Mouse (Mus musculus) embryonic facial prominence, embryonic 13.5 days (tissue): Measurements from ENCODE around the gene Olfr1140. TPM values are rescaled to one million over a fixed set of nuclear protein-coding genes. Genes with fewer than 3 reads are reported as not detected.

ENCODE experiments used
- ATAC-seq: fragments of 200-750 bp; cut with Nextera tagmentation; 2 replicates; pipeline ENCODE4 v1.8.0; 2017; ENCODE audit warnings: low read depth; ENCODE audit not compliant: insufficient number of reproducible peaks, insufficient read depth, low FRiP score, low TSS enrichment
- H3K27ac ChIP-seq: fragments of 300-500 bp; sonication (generic); 2 replicates; pipeline ENCODE4 v1.5.1; 2015; ENCODE audit warnings: moderate library complexity, mild to moderate bottlenecking, inconsistent platforms
- H3K27me3 ChIP-seq: fragments of 300-500 bp; sonication (generic); 2 replicates; pipeline ENCODE4 v1.6.1; 2015; ENCODE audit warnings: mild to moderate bottlenecking, inconsistent platforms
- H3K36me3 ChIP-seq: fragments of 300-500 bp; sonication (generic); 2 replicates; pipeline ENCODE4 v1.6.1; 2015; ENCODE audit warnings: mild to moderate bottlenecking, inconsistent platforms
- H3K4me1 ChIP-seq: fragments of 300-500 bp; sonication (generic); 2 replicates; pipeline ENCODE4 v1.6.1; 2015; ENCODE audit warnings: inconsistent platforms
- H3K4me2 ChIP-seq: fragments of 300-500 bp; sonication (generic); 2 replicates; pipeline ENCODE4 v1.6.1; 2015; ENCODE audit warnings: moderate library complexity, mild to moderate bottlenecking, inconsistent platforms
- H3K4me3 ChIP-seq: fragments of 300-500 bp; sonication (generic); 2 replicates; pipeline ENCODE4 v1.5.1; 2015; ENCODE audit warnings: mild to moderate bottlenecking, inconsistent platforms
- H3K9ac ChIP-seq: fragments of 300-500 bp; sonication (generic); 2 replicates; pipeline ENCODE4 v1.6.1; 2015; ENCODE audit warnings: mild to moderate bottlenecking, inconsistent platforms
- H3K9me3 ChIP-seq: fragments of 300-500 bp; sonication (generic); 2 replicates; pipeline ENCODE4 v1.6.1; 2016; ENCODE audit warnings: inconsistent platforms
- WGBS: fragments of 180-500 bp; shearing (Covaris S2); methylation state at CpG from one replicate; pipeline ENCODE4 v1.1.7; 2015; ENCODE audit warnings: mixed read lengths; 5-methylcytosine and 5-hydroxymethylcytosine counted together
- polyA plus RNA-seq: library from polyadenylated mRNA; unstranded; fragments of >200 nt; fragmentation: Nextera tagmentation; extraction: Ambion mirVana; gene quantifications from 2 replicates; pipeline ENCODE4 v1.2.1, GENCODE M21; 2015

Olfr1140 gene
- polyA plus RNA-seq = not detected in 2 replicates

- WGBS = 78% methylated on average over 3 of the region's 3 CpGs
- Histone ChIP-seq H3K9me3 (no peaks in the 10 kb centered on the region), H3K27ac (no peak within 1 kb of the TSS), H3K9ac (no peak within 1 kb of the TSS), H3K4me3 (no peak within 1 kb of the TSS), H3K27me3 (no peaks in the 10 kb centered on the region), H3K4me2 (no peak within 1 kb of the TSS), H3K36me3 (no peaks in the 10 kb centered on the region), H3K4me1 (no peaks in the 10 kb centered on the region)
- ATAC-seq = no peak
Observed at GRCm38 (mm10) chr2:87743452-87743851, at the start of gene Olfr1140. Gene Olfr1140 (plus strand): TSS chr2:87743752.

GRCm38 (mm10) chr2:87693847-87694246, 49.7 kb upstream of the Olfr1140 start, which contains the start of gene Olfr1136:
Gene Olfr1136 (minus strand): TSS chr2:87693947.
- H3K4me1 ChIP-seq = no peaks in the 10 kb centered on the region
- no peak within 1 kb of the TSS for H3K4me2 ChIP-seq
- no peak within 1 kb of the TSS for H3K4me3 ChIP-seq
- H3K27me3 ChIP-seq = no peaks in the 10 kb centered on the region
- no peak within 1 kb of the TSS for H3K9ac ChIP-seq
- H3K27ac ChIP-seq = no peak within 1 kb of the TSS
- H3K9me3 ChIP-seq = no peaks in the 10 kb centered on the region
- no peaks in the 10 kb centered on the region for H3K36me3 ChIP-seq
- no peak for ATAC-seq

- no peak within 1 kb of the TSS for H3K27ac ChIP-seq
- no peaks in the 10 kb centered on the region for H3K36me3 ChIP-seq
- no peaks in the 10 kb centered on the region for H3K27me3 ChIP-seq
- H3K4me3 ChIP-seq = no peak within 1 kb of the TSS
- ATAC-seq = no peak
- no peaks in the 10 kb centered on the region for H3K9me3 ChIP-seq
- H3K9ac ChIP-seq = no peak within 1 kb of the TSS
- no peaks in the 10 kb centered on the region for H3K4me1 ChIP-seq
- H3K4me2 ChIP-seq = no peak within 1 kb of the TSS
Observed at GRCm38 (mm10) chr2:87713079-87713478, 30.5 kb upstream of the Olfr1140 start, which contains the start of gene Olfr1137. Gene Olfr1137 (minus strand): TSS chr2:87713179.

GRCm38 (mm10) chr2:87739878-87740277, 3.7 kb upstream of the Olfr1140 start, which contains the start of gene Olfr1138:
Gene Olfr1138 (minus strand): TSS chr2:87739978.
- Histone ChIP-seq H3K27ac (no peak within 1 kb of the TSS), H3K4me2 (no peak within 1 kb of the TSS), H3K9me3 (no peaks in the 10 kb centered on the region), H3K27me3 (no peaks in the 10 kb centered on the region), H3K9ac (no peak within 1 kb of the TSS), H3K4me3 (no peak within 1 kb of the TSS), H3K36me3 (no peaks in the 10 kb centered on the region), H3K4me1 (no peaks in the 10 kb centered on the region)
- no peak for ATAC-seq
- 76% methylated on average over 1 of the region's 1 CpGs for WGBS

GRCm38 (mm10) chr2:87753891-87754290, 10.3 kb downstream of the Olfr1140 start, which contains the start of gene Olfr1141:
Gene Olfr1141 (minus strand): TSS chr2:87753991.
- Histone ChIP-seq H3K9ac (no peak within 1 kb of the TSS), H3K9me3 (no peaks in the 10 kb centered on the region), H3K4me1 (no peaks in the 10 kb centered on the region), H3K27ac (no peak within 1 kb of the TSS), H3K27me3 (no peaks in the 10 kb centered on the region), H3K36me3 (no peaks in the 10 kb centered on the region), H3K4me3 (no peak within 1 kb of the TSS), H3K4me2 (no peak within 1 kb of the TSS)
- 83% methylated on average over 1 of the region's 1 CpGs for WGBS
- ATAC-seq = no peak

- no peaks in the 10 kb centered on the region for H3K4me1 ChIP-seq
- WGBS = 48% methylated on average over 1 of the region's 1 CpGs
- H3K27me3 ChIP-seq = no peaks in the 10 kb centered on the region
- H3K4me2 ChIP-seq = no peak overlapping the region
- no peaks in the 10 kb centered on the region for H3K9me3 ChIP-seq
- H3K36me3 ChIP-seq = no peaks in the 10 kb centered on the region
- no peak overlapping the region for H3K4me3 ChIP-seq
- no peak overlapping the region for H3K27ac ChIP-seq
- H3K9ac ChIP-seq = no peak overlapping the region
- no peak for ATAC-seq
Observed at GRCm38 (mm10) chr2:87776143-87776542, 32.6 kb downstream of the Olfr1140 start.

- Histone ChIP-seq H3K4me3 (no peak within 1 kb of the TSS), H3K9ac (no peak within 1 kb of the TSS), H3K27me3 (no peaks in the 10 kb centered on the region), H3K36me3 (no peaks in the 10 kb centered on the region), H3K27ac (no peak within 1 kb of the TSS), H3K9me3 (no peaks in the 10 kb centered on the region), H3K4me1 (no peaks in the 10 kb centered on the region), H3K4me2 (no peak within 1 kb of the TSS)
- ATAC-seq = no peak
- WGBS = 79% methylated on average over 4 of the region's 4 CpGs
Observed at GRCm38 (mm10) chr2:87779183-87779582, 35.6 kb downstream of the Olfr1140 start, which contains the start of gene Olfr152. Gene Olfr152 (plus strand): TSS chr2:87779483.

Other genes starting within 250 kb of the Olfr1140 start
- not detected in 2 replicates for gene Pramel7, start 246.7 kb upstream of the Olfr1140 start, polyA plus RNA-seq
- gene Pramel6, start 237.2 kb upstream of the Olfr1140 start, polyA plus RNA-seq = not detected in 2 replicates
- not detected in 2 replicates for gene Olfr153, start 212.0 kb upstream of the Olfr1140 start, polyA plus RNA-seq
- gene Olfr1128, start 198.2 kb upstream of the Olfr1140 start, polyA plus RNA-seq = not detected in 2 replicates
- not detected in 2 replicates for gene Olfr1129, start 169.8 kb upstream of the Olfr1140 start, polyA plus RNA-seq
- gene Olfr1130, start 137.5 kb upstream of the Olfr1140 start, polyA plus RNA-seq = not detected in 2 replicates
- not detected in 2 replicates for gene Olfr1131, start 116.6 kb upstream of the Olfr1140 start, polyA plus RNA-seq
- not detected in 2 replicates for gene Olfr1132, start 106.2 kb upstream of the Olfr1140 start, polyA plus RNA-seq
- gene Olfr1133, start 96.4 kb upstream of the Olfr1140 start, polyA plus RNA-seq = not detected in 2 replicates
- gene Olfr1134, start 85.3 kb upstream of the Olfr1140 start, polyA plus RNA-seq = not detected in 2 replicates
- not detected in 2 replicates for gene Olfr1135, start 70.1 kb upstream of the Olfr1140 start, polyA plus RNA-seq
- not detected in 2 replicates for gene Olfr1136, start 49.8 kb upstream of the Olfr1140 start, polyA plus RNA-seq
- gene Olfr1137, start 30.6 kb upstream of the Olfr1140 start, polyA plus RNA-seq = 0.29 TPM in 1 of 2 replicates, not detected in the other
- not detected in 2 replicates for gene Olfr1138, start 3.8 kb upstream of the Olfr1140 start, polyA plus RNA-seq
- not detected in 2 replicates for gene Olfr1141, start 10.2 kb downstream of the Olfr1140 start, polyA plus RNA-seq
- not detected in 2 replicates for gene Olfr152, start 35.7 kb downstream of the Olfr1140 start, polyA plus RNA-seq
- gene Olfr1143, start 56.8 kb downstream of the Olfr1140 start, polyA plus RNA-seq = not detected in 2 replicates
- gene Olfr1145, start 66.1 kb downstream of the Olfr1140 start, polyA plus RNA-seq = not detected in 2 replicates
- gene Olfr1148, start 86.8 kb downstream of the Olfr1140 start, polyA plus RNA-seq = not detected in 2 replicates
- gene Olfr1150-ps1, start 100.2 kb downstream of the Olfr1140 start, polyA plus RNA-seq = not detected in 2 replicates
- not detected in 2 replicates for gene Olfr1151, start 112.1 kb downstream of the Olfr1140 start, polyA plus RNA-seq
- gene Olfr1152, start 122.7 kb downstream of the Olfr1140 start, polyA plus RNA-seq = not detected in 2 replicates
- gene Olfr1153, start 151.2 kb downstream of the Olfr1140 start, polyA plus RNA-seq = not detected in 2 replicates
- not detected in 2 replicates for gene Olfr1154, start 161.4 kb downstream of the Olfr1140 start, polyA plus RNA-seq
- gene Olfr1155, start 201.4 kb downstream of the Olfr1140 start, polyA plus RNA-seq = not detected in 2 replicates
- not detected in 2 replicates for gene Olfr1156, start 209.3 kb downstream of the Olfr1140 start, polyA plus RNA-seq
- not detected in 2 replicates for gene Olfr1157, start 224.5 kb downstream of the Olfr1140 start, polyA plus RNA-seq
- not detected in 2 replicates for gene Olfr74, start 230.9 kb downstream of the Olfr1140 start, polyA plus RNA-seq
- gene Olfr1158, start 246.4 kb downstream of the Olfr1140 start, polyA plus RNA-seq = not detected in 2 replicates